Mouse (Mus musculus) fibroblast of lung, adult 2 months (primary cell): ENCODE measurements around the gene Cd5.

Experiments used
- DNase-seq: peaks from one replicate; pipeline ENCODE4 v3.0.0-alpha.2; 2011; ENCODE audit warnings: low read depth

Cd5 gene

DNA sequence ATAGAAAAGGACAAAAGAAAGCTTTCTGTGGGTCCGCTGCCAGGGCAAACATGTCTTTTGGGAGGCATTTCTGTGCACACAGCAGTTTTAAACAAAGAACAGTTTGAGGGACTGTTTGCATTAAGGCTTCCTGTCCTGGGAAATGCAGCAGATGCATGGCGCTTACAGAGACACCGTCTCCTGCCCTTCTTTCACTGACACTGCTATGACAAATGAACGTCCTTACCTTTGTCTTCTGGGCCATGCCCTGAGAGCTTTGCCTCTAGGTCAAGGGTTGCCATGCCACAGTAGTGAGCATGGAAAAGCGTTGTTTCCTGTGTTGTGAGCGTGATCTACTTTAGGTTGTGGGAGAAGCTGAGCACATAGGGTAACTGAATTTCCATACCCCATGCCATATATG is 19.9 kb upstream of the Cd5 start:
- no peak for DNase-seq

DNA sequence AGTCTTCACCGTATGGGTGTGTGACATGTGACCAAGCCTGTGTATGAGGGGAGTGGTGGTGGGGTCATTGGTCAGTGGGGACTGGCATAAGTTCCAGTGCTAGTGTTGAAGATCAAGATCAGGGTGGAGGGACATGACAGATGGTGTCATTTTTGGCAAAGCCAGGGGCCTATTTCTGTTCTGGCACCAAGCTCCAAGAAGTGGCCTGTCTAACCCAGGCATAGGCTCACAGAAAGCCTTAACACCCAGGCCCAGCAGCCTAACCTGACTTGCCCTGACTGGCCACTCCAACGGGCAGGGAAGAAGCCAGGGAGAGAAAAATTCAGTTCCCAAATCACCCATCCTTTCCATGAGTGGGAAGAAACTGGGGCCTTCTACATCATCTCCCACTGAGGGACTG is 18.7 kb upstream of the Cd5 start:
- no peak for DNase-seq

DNA sequence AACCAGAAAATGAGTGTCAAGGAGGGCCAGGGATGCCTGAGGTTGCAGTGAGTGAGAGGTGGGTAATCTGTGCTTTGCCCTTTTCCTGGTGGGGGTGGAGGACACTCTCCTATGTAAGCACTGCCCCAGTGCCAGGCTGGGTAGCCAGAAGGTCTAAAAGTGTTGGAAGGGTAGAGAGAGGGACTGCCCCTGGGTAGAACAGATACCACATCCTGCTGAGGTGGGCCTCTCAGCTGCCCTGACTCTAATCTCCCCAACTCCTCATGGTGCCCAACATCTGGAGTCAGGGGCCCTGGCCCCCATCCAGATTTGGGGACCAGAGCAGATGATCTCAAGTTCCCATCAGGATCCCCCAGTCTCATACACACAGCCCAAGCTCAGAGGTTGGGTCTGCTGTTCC is 18.3 kb upstream of the Cd5 start:
- no peak for DNase-seq

DNA sequence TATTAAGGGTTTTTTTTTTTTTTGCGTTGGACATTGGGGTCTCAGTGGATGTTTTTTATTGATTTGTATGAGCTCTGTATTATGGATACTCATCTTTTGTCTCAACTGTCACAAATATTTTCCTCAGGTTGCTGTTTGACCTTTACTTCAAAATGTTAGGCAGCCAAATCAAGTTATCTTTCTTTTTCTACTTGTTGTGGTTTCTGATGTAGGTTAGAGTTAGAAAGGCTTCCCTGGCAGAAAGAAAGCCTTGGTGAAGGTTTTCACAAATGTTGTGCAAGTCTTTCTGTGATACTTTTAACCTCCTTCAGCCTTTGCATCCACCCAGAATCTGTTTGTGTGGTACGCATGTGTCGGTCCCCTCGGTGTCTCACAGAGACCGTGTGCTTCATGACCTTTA is 13.8 kb upstream of the Cd5 start:
- DNase-seq, result no peak

GRCm38 (mm10) chr19:10752106-10752505 is 13.3 kb upstream of the Cd5 start:
- no peak for DNase-seq

DNA sequence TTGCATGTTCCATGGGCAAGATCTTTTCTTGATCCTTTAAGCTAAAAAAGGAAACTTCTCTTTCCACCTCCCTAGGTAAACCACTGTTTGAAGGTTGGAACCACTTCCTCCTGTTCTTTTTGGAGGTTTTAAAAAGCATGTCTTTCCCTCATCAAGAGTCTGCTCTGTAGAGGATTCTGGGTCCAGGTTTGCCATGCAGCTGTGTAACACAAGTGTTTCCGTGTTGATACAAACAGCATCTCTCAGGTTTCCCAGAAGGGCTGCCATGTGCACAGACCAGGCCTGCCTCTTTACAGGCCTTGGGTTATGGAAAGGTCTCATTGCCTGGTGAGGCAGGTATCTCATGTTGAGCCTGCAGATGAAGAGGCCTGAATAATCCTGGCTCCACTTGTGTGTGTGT is 12.8 kb upstream of the Cd5 start:
- DNase-seq, result no peak

- DNase-seq, result no peak
These were observed 11.4 kb upstream of the Cd5 start for GRCm38 (mm10) chr19:10750161-10750560.

DNA sequence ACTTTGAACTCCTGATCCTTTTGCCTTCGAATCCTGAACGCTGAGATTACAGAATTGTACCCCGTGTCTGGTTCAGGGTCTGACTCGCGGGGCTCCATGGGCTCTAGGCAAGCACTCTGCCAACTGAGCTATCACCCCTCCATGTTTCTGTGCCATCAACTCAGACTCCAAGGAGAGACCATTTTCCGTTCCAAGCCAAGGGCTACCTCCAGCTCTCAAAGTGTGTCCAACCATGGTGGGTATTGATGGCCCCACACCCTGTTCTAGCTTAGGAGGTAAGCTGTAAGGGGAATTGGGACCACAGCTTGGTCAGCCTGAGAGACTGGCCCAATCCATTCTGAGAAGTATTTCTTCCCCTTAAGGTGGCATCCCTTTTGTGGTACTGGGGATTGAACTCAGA is 10.5 kb upstream of the Cd5 start:
- DNase-seq, result no peak

GRCm38 (mm10) chr19:10748401-10749102 is 9.8 kb upstream of the Cd5 start:
- no peak for DNase-seq

DNA sequence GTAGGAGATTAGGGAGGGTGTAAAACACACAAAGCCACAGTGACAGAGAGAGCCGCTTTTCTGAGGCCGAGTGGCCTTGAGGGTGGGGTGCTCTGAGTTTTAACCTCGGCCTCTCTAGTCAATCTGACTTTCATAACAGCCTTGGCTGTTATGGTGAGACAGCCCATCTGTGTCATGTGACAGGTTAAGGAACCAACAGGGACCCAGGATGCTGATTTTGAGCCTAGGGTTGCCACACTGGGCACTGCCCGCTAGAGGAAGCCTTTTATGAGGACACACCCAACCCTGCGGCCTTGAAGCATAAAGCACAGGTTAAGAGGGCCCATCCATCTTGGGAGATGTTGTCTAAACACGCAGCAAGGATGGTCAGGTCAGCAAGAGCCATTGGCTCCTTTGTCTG is 8.9 kb upstream of the Cd5 start:
- no peak for DNase-seq

GRCm38 (mm10) chr19:10747182-10747581 is 8.4 kb upstream of the Cd5 start:
- no peak for DNase-seq

DNA sequence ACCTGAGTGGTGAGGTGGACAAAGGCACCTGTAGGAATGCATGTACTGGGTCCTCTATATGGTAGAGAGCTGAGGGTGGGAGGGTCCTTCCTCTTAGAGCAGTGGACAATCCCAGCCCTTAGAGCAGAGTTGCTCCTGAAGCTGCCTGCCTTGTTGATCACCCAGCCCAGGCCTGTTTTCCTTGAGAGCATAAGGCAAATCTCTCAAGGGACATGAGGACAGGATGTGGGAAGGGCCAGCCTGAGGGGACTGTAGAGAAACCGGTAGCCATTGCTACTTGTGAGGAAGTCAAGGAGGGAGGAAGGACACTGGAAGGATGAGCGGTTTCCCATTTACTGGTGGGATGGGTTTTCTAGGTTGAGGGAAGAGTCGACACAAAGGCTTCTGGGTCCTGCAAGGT is 3.8 kb upstream of the Cd5 start:
- no peak for DNase-seq

GRCm38 (mm10) chr19:10742145-10742544 is 3.3 kb upstream of the Cd5 start:
- DNase-seq, result no peak

GRCm38 (mm10) chr19:10740641-10741440 is 2.0 kb upstream of the Cd5 start:
- DNase-seq, result no peak

GRCm38 (mm10) chr19:10739916-10740315 is 1.1 kb upstream of the Cd5 start:
- DNase-seq, result no peak

GRCm38 (mm10) chr19:10738038-10738437 is 764 bp downstream of the Cd5 start:
- no peak for DNase-seq

GRCm38 (mm10) chr19:10735861-10736260 is 2.9 kb downstream of the Cd5 start:
- no peak for DNase-seq

- no peak for DNase-seq
These were observed 3.7 kb downstream of the Cd5 start for GRCm38 (mm10) chr19:10735061-10735460.

GRCm38 (mm10) chr19:10734554-10734953 is 4.2 kb downstream of the Cd5 start:
- no peak for DNase-seq

DNA sequence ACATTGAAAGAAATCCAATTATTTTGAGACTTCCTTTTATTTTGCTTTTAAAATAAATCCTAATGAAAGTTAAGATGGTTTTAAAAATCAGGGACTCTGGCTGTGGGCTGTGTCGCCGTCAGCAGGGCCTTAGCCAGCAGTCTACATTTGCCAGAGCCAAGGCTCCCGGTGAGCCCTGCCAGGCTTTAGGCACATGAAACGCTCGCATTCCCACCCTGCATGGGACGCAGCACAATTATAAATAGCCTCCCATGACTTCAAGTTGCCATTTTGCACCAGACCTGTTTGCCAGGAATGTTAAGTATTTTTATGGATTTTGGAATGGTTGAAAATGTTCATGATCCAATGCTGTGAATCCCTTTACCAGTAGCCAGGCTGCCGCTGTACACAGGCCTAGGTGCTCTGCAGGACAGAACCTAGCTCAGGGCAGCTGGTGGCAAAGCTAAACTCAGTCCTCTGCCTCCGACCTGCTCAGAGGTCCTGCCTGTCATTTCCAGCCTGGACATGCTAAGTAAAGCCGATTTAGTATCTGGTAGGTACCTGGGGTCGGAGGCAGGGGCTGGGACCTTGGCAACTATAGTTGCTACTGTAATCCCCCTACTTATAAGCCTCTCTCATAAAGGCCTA is 5.2 kb downstream of the Cd5 start:
- DNase-seq, result no peak

- no peak for DNase-seq
These were observed 6.1 kb downstream of the Cd5 start for GRCm38 (mm10) chr19:10732741-10733140.

DNA sequence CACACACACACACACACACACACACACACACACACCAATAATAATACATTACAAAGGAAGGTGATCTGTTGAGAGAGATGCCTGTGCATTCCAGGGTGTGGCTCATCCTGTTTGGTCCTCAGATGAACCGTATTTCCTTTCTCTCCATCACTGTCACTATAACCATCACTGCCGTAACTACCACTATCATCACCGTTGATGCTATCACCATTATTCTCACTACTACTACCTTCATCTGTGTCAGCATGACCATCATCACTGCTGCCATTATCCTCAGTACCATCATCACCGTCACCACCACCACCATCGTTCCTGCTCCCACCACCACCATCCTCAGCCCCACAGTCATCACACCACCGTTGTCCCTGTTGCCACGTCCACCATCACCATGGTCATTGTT is 6.8 kb downstream of the Cd5 start:
- no peak for DNase-seq

DNA sequence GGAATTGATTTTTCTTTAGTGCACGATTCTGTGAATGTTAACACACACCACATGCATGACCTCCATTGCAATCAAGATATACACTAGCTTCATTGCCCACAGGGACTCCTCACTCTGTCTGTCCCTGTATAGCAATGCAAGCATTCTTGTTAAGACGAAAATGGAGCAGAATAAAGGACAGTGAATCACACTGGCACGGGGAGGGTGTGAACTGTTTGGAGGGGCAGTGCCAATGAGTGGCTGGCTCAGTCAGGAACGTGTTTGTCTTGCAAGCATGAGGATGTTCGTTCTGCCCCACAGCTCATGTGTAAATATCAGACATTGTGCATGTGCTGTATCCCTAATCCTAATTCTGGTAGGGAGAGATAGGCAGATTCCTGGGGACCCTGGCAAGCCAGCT is 8.3 kb downstream of the Cd5 start:
- DNase-seq, result no peak
